In the genomic region with DNA sequence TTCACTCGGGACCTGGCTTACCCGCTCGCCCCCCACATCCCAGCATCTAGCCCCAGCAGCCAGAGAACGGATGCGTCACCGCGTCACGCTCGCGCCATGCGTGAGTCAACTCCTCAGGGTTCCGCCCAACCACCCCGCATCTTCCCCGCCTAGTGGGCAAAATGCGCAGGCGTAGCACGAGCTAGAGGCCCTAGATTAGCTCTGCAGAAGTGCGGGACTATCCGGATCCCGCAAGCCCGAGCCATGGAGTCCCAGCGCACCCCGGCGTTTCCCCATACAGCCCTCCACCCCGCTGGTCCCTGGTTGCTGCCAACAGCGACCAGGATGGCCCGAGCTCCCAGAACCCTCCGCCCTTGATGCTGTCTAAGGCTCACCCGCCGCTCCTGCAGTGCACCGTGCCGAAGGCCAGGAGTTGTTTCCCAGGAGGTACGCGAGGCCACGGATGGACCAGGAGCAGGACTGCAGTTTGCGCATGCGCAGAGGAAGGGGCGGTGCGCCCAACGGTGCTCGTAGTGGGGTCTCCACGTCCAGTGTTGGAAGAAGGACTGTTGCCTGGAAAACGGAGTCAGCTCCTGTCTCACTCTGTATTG, we compare ENCODE assay signal across 8 mouse cellular contexts. TPM values are rescaled to one million over a fixed set of nuclear protein-coding genes. Genes with fewer than 3 reads are reported as not detected.
A peak's percentile ranks its signal among the peaks of the same experiment; 100 is the strongest.
DNase-seq lines count a peak whose midpoint lies in the region; ATAC-seq lines count a peak whose summit lies in the region.

A gene (minus strand): TSS at position 487 of the 590 bp plus-strand sequence.

- H3K9me3 ChIP-seq in heart, embryonic 14.5 days (ENCODE audit: control insufficient read depth, low read length), result no peaks in the 10 kb centered on the region
- no peaks in the 10 kb centered on the region for H3K9me3 ChIP-seq in liver, embryonic 12.5 days (replicated peaks)

- H3K4me1 ChIP-seq in heart, embryonic 14.5 days (ENCODE audit: control insufficient read depth in 2 of 2, insufficient read depth in 2 of 2, low read length in 2 of 2), result peaks cover 3 to 4% of the 10 kb centered on the region in 2 experiments; a peak in 3 of 4 replicates
- H3K4me1 ChIP-seq in liver, embryonic 12.5 days, result peaks cover 19% of the 10 kb centered on the region

- no peaks in the 10 kb centered on the region for H3K27me3 ChIP-seq in heart, embryonic 14.5 days (ENCODE audit: control insufficient read depth, insufficient read depth, low read length)
- H3K27me3 ChIP-seq in liver, embryonic 12.5 days (replicated peaks), result no peaks in the 10 kb centered on the region
- H3K27me3 ChIP-seq in splenic B cell, adult 2 months (ENCODE audit: control insufficient read depth, insufficient read depth, low read length, poor library complexity, severe bottlenecking), result no peaks in the 10 kb centered on the region

- H3K27ac ChIP-seq in heart, embryonic 14.5 days (replicated peaks in 1 of 2; ENCODE audit: control insufficient read depth in 1 of 2, insufficient read depth in 1 of 2, low read depth in 2 of 2, low read length in 2 of 2), result peak within 1 kb of the TSS; percentile 63 to 91
- H3K27ac ChIP-seq in liver, embryonic 12.5 days, result peak within 1 kb of the TSS; percentile 71

- peak within 1 kb of the TSS; percentile 87 for H3K9ac ChIP-seq in heart, embryonic 14.5 days (ENCODE audit: low read length)
- H3K9ac ChIP-seq in liver, embryonic 12.5 days, result peak within 1 kb of the TSS; percentile 75

- peak within 1 kb of the TSS; percentile 85 for H3K4me2 ChIP-seq in heart, embryonic 14.5 days (ENCODE audit: low read length)
- peak within 1 kb of the TSS; percentile 83 for H3K4me2 ChIP-seq in liver, embryonic 12.5 days

- H3K4me3 ChIP-seq in heart, embryonic 14.5 days (ENCODE audit: control insufficient read depth in 1 of 2, insufficient read depth in 1 of 2, low read depth in 1 of 2, low read length in 2 of 2), result peak within 1 kb of the TSS; percentile 58 to 83
- peak within 1 kb of the TSS; percentile 70 for H3K4me3 ChIP-seq in liver, embryonic 12.5 days

- peak; percentile 68 to 77 for DNase-seq in CD8-positive naive resting alpha-beta T cell, adult 2 months (ENCODE audit: low read depth in 2 of 2, low spot score in 2 of 2)
- peak; percentile 27 for DNase-seq in c-Kit-negative CD71-positive TER-119-positive erythroid progenitor cells, embryonic 14.5 days (ENCODE audit: low read depth, low spot score)
- peak; percentile 78 for DNase-seq in fibroblast of lung, adult 2 months (ENCODE audit: low read depth)
- peak; percentile 92 for DNase-seq in kidney, postnatal 10 days
- peak; percentile 85 for DNase-seq in naive thymus-derived CD4-positive, alpha-beta T cell, adult 2 months (ENCODE audit: low read depth)
- peak; percentile 74 for DNase-seq in splenic B cell, adult 2 months (ENCODE audit: low read depth, low spot score)

- ATAC-seq in heart, embryonic 14.5 days (ENCODE audit: insufficient number of reproducible peaks, insufficient read depth, low FRiP score, low read depth), result peak; percentile 86
- peak; percentile 85 for ATAC-seq in liver, embryonic 12.5 days

- WGBS in heart, embryonic 14.5 days, result under 1% methylated on average over 43 of the region's 43 CpGs
- WGBS in liver, embryonic 12.5 days (ENCODE audit: insufficient replicate concordance), result 0% methylated on average over 43 of the region's 43 CpGs

- 0 out of 2 replicates have a peak, but pooled peaks cover 3% of the 10 kb centered on the region for H3K36me3 ChIP-seq in heart, embryonic 14.5 days (ENCODE audit: control insufficient read depth, insufficient read depth, low read length)
- 0 out of 2 replicates have a peak, but pooled peaks cover 3% of the 10 kb centered on the region for H3K36me3 ChIP-seq in liver, embryonic 12.5 days
- H3K36me3 ChIP-seq in splenic B cell, adult 2 months (ENCODE audit: control insufficient read depth, insufficient read depth, low read length, poor library complexity, severe bottlenecking), result no peaks in the 10 kb centered on the region

RNA-seq across cellular contexts. Expression of the gene that starts here (rescaled TPM):
- polyA plus RNA-seq in heart, embryonic 14.5 days (2014; fragmentation: Nextera tagmentation; extraction: Ambion mirVana), result 4.2 and 4.7 TPM in 2 replicates
- polyA plus RNA-seq in liver, embryonic 12.5 days (2016; fragmentation: Nextera tagmentation; extraction: Ambion mirVana), result 2.5 and 2.9 TPM in 2 replicates

Comparison
In these comparisons a context has a peak if more than half of its experiments do, and no peak if none do; other contexts are left out.
1. Peak in every context shown above with its lines: DNase-seq, ATAC-seq, H3K4me3 ChIP-seq and H3K27ac ChIP-seq.
2. DNase-seq: peak in every context shown above with its lines; median percentile 92 in kidney, postnatal 10 days; 85 in naive thymus-derived CD4-positive, alpha-beta T cell, adult 2 months; 78 in fibroblast of lung, adult 2 months; 74 in splenic B cell, adult 2 months; 72 in CD8-positive naive resting alpha-beta T cell, adult 2 months; 27 in c-Kit-negative CD71-positive TER-119-positive erythroid progenitor cells, embryonic 14.5 days.